20 mouse cellular contexts compared by ENCODE assay signal in genomic region chr16:32650461-32650860, GRCm38 (mm10). TPM values are rescaled to one million over a fixed set of nuclear protein-coding genes. Genes with fewer than 3 reads are reported as not detected.
A peak's percentile ranks its signal among the peaks of the same experiment; 100 is the strongest.
DNase-seq lines count a peak whose midpoint lies in the region; ATAC-seq and TF ChIP-seq lines count a peak whose summit lies in the region.
"Had no signal": no experiment of that assay in that cellular context is flagged by ENCODE, and none has a peak within 500 bp of the region (broad histone marks: within the 10 kb centered on the region; RNA-seq: fewer than 3 reads in every experiment).

No protein-coding gene starts in this region.

- TF ChIP-seq POLR2A in CH12.LX (IDR thresholded peaks at IDR 0.05; ENCODE audit: low read depth, low read length) = no peak

- no peaks in the 10 kb centered on the region for H3K9me3 ChIP-seq in heart, embryonic 16.5 days (replicated peaks; ENCODE audit: control insufficient read depth, low read length)
- H3K9me3 ChIP-seq in liver, postnatal 0 days (ENCODE audit: low read length) = no peaks in the 10 kb centered on the region
- no peaks in the 10 kb centered on the region for H3K9me3 ChIP-seq in liver, embryonic 11.5 days (ENCODE audit: control insufficient read depth, low read length)
- H3K9me3 ChIP-seq in CH12.LX (replicated peaks; ENCODE audit: low read length) = no peaks in the 10 kb centered on the region
- no peaks in the 10 kb centered on the region for H3K9me3 ChIP-seq in limb, embryonic 10.5 days (replicated peaks)
- H3K9me3 ChIP-seq: embryonic facial prominence, embryonic 15.5 days; forebrain, embryonic 10.5 days; limb, embryonic 12.5 days; midbrain, embryonic 15.5 days had no signal

- peaks cover 18% of the 10 kb centered on the region for H3K4me1 ChIP-seq in heart, embryonic 16.5 days (ENCODE audit: control insufficient read depth, insufficient read depth, low read length)
- H3K4me1 ChIP-seq in liver, postnatal 0 days (ENCODE audit: insufficient read depth) = peaks cover 7% of the 10 kb centered on the region
- H3K4me1 ChIP-seq in liver, embryonic 11.5 days (replicated peaks; ENCODE audit: control insufficient read depth, insufficient read depth, low read length) = peaks cover 13% of the 10 kb centered on the region
- peaks cover 14 to 52% of the 10 kb centered on the region in 2 experiments for H3K4me1 ChIP-seq in CH12.LX (ENCODE audit: control insufficient read depth in 1 of 2, insufficient read depth in 2 of 2)
- peaks cover 17% of the 10 kb centered on the region for H3K4me1 ChIP-seq in limb, embryonic 10.5 days

- no peak for TF ChIP-seq RAD21 in CH12.LX (IDR thresholded peaks at IDR 0.05; ENCODE audit: low read depth, low read length)

- in situ Hi-C loops in CH12.LX (cut with MboI; ENCODE audit: low pct_ligation_motif_present, low pct_unique_long_range_greater_than_20kb, low sequenced_read_pairs) = loop anchor here (5.0 kb wide), 1 partner anchor 37 kb away; no protein-coding TSS in a partner anchor

- peak overlapping the region; percentile 66 for H3K27ac ChIP-seq in heart, embryonic 16.5 days (ENCODE audit: low read length)
- peak overlapping the region; percentile 9; the same call in 1 of the 2 replicates for H3K27ac ChIP-seq in liver, postnatal 0 days (ENCODE audit: low read depth)
- no peak overlapping the region for H3K27ac ChIP-seq in liver, embryonic 11.5 days (ENCODE audit: low read depth, low read length)
- peak overlapping the region; percentile 56; the same call in 1 of the 2 replicates for H3K27ac ChIP-seq in CH12.LX (ENCODE audit: insufficient read depth, low read depth)
- no peak overlapping the region for H3K27ac ChIP-seq in limb, embryonic 10.5 days
- H3K27ac ChIP-seq: embryonic facial prominence, embryonic 15.5 days; forebrain, embryonic 10.5 days; layer of hippocampus, adult 2 months; left cerebral cortex, adult 2 months; limb, embryonic 12.5 days; midbrain, embryonic 15.5 days had no signal

- no peak overlapping the region for H3K9ac ChIP-seq in heart, embryonic 16.5 days (ENCODE audit: low read length)
- H3K9ac ChIP-seq in liver, postnatal 0 days (replicated peaks) = no peak overlapping the region
- no peak overlapping the region for H3K9ac ChIP-seq in liver, embryonic 11.5 days (ENCODE audit: low read depth, low read length)
- H3K9ac ChIP-seq in CH12.LX (ENCODE audit: insufficient read depth, low read depth) = peak overlapping the region; percentile 4; the same call in 1 of the 2 replicates
- H3K9ac ChIP-seq: embryonic facial prominence, embryonic 15.5 days; limb, embryonic 12.5 days; midbrain, embryonic 15.5 days had no signal

- no peaks in the 10 kb centered on the region for H3K27me3 ChIP-seq in heart, embryonic 16.5 days (ENCODE audit: control insufficient read depth, insufficient read depth, low read length)
- no peaks in the 10 kb centered on the region for H3K27me3 ChIP-seq in liver, postnatal 0 days (ENCODE audit: insufficient read depth, low read length)
- H3K27me3 ChIP-seq in liver, embryonic 11.5 days (replicated peaks; ENCODE audit: control insufficient read depth, insufficient read depth, low read length) = no peaks in the 10 kb centered on the region
- H3K27me3 ChIP-seq in CH12.LX (replicated peaks) = no peaks in the 10 kb centered on the region
- H3K27me3 ChIP-seq in limb, embryonic 10.5 days (ENCODE audit: low read depth, poor library complexity, severe bottlenecking) = no peaks in the 10 kb centered on the region
- H3K27me3 ChIP-seq: embryonic facial prominence, embryonic 15.5 days; limb, embryonic 12.5 days; midbrain, embryonic 15.5 days had no signal

- no peak for TF ChIP-seq EP300 in liver, postnatal 0 days (IDR thresholded peaks at IDR 0.05; ENCODE audit: low read depth)
- TF ChIP-seq EP300 in CH12.LX (IDR thresholded peaks at IDR 0.05; ENCODE audit: low read length) = no peak

- no peak overlapping the region for H3K4me2 ChIP-seq in heart, embryonic 16.5 days (ENCODE audit: low read depth, low read length)
- H3K4me2 ChIP-seq in liver, postnatal 0 days (ENCODE audit: low read depth, low read length) = peak overlapping the region; percentile 43; the same call in 1 of the 2 replicates
- no peak overlapping the region for H3K4me2 ChIP-seq in liver, embryonic 11.5 days
- H3K4me2 ChIP-seq in CH12.LX (ENCODE audit: insufficient read depth, low read depth, poor library complexity, severe bottlenecking) = peak overlapping the region; percentile 73
- H3K4me2 ChIP-seq: embryonic facial prominence, embryonic 15.5 days; limb, embryonic 12.5 days; midbrain, embryonic 15.5 days had no signal

- H3K79me2 ChIP-seq in CH12.LX (replicated peaks; ENCODE audit: control insufficient read depth, extremely low read depth, insufficient read depth, poor library complexity, severe bottlenecking) = peaks cover 7% of the 10 kb centered on the region; the same call in 1 of the 2 replicates

- dilution Hi-C loops in CH12.LX (cut with MboI; ENCODE audit: extremely low pct_ligation_motif_present, extremely low pct_unique_long_range_greater_than_20kb, low sequenced_read_pairs) = no loop called here

- ATAC-seq in heart, embryonic 16.5 days (replicated peaks; ENCODE audit: extremely low read depth, insufficient read depth, low FRiP score) = no peak
- no peak for ATAC-seq in liver, postnatal 0 days
- ATAC-seq in liver, embryonic 11.5 days (replicated peaks; ENCODE audit: low FRiP score) = no peak
- ATAC-seq: hindbrain, embryonic 16.5 days; midbrain, embryonic 15.5 days had no signal

- no peak overlapping the region for H3K4me3 ChIP-seq in heart, embryonic 16.5 days (ENCODE audit: low read length)
- no peak overlapping the region for H3K4me3 ChIP-seq in liver, postnatal 0 days (ENCODE audit: low read depth, low read length)
- no peak overlapping the region for H3K4me3 ChIP-seq in liver, embryonic 11.5 days (ENCODE audit: low read depth, low read length)
- no peak overlapping the region for H3K4me3 ChIP-seq in CH12.LX (replicated peaks in 1 of 3; ENCODE audit: low read depth in 2 of 3, low read length in 2 of 3, poor library complexity in 1 of 3)
- H3K4me3 ChIP-seq in limb, embryonic 10.5 days = no peak overlapping the region
- H3K4me3 ChIP-seq: embryonic facial prominence, embryonic 15.5 days; forebrain, embryonic 10.5 days; layer of hippocampus, adult 2 months; left cerebral cortex, adult 2 months; limb, embryonic 12.5 days; midbrain, embryonic 15.5 days had no signal

- H3K36me3 ChIP-seq in heart, embryonic 16.5 days (ENCODE audit: control insufficient read depth, insufficient read depth) = no peaks in the 10 kb centered on the region
- no peaks in the 10 kb centered on the region for H3K36me3 ChIP-seq in liver, postnatal 0 days (replicated peaks; ENCODE audit: insufficient read depth, low read length)
- H3K36me3 ChIP-seq in liver, embryonic 11.5 days (ENCODE audit: control insufficient read depth, insufficient read depth, low read length) = no peaks in the 10 kb centered on the region
- peaks cover 0 to 28% of the 10 kb centered on the region in 2 experiments for H3K36me3 ChIP-seq in CH12.LX (replicated peaks in 1 of 2; ENCODE audit: control insufficient read depth in 1 of 2, insufficient read depth in 1 of 2, low read length in 1 of 2)
- H3K36me3 ChIP-seq in limb, embryonic 10.5 days = peaks cover 20% of the 10 kb centered on the region
- H3K36me3 ChIP-seq: embryonic facial prominence, embryonic 15.5 days; midbrain, embryonic 15.5 days had no signal

- TF ChIP-seq CTCF in liver, postnatal 0 days (IDR thresholded peaks at IDR 0.05; ENCODE audit: low read depth) = no peak
- TF ChIP-seq CTCF in CH12.LX (conservative IDR thresholded peaks at IDR 0.05 in 1 of 2, IDR thresholded peaks at IDR 0.05 in 1 of 2; ENCODE audit: low read depth in 2 of 2, low read length in 2 of 2) = no peak

- no peak for DNase-seq in heart, adult 8-10 months (ENCODE audit: low spot score)
- DNase-seq in liver, postnatal 0 days = no peak
- DNase-seq in liver, embryonic 11.5 days (ENCODE audit: low spot score) = no peak
- DNase-seq in 416B (ENCODE audit: low read depth) (peak; percentile 55), CH12.LX (ENCODE audit: extremely low read depth) (no peak)
- DNase-seq in limb, embryonic 10.5 days (ENCODE audit: low spot score) = no peak
- DNase-seq: adrenal gland, adult 2 months; cerebellum, postnatal 10 days; embryo, embryonic 11 days; gastrocnemius, postnatal 10 days; heart, postnatal 36 days; kidney, adult 18-20 months had no signal

TF ChIP-seq in CH12.LX, 34 proteins besides CTCF, POLR2A, EP300 and RAD21:
- no peak for TF ChIP-seq NRF1 (IDR thresholded peaks at IDR 0.05; ENCODE audit: low read depth, low read length)
- peak; percentile 69 for TF ChIP-seq ZNF384 (IDR thresholded peaks at IDR 0.05; ENCODE audit: low read depth, low read length)

RNA-seq across cellular contexts. Expression of gene Tnk2, which starts 6.8 kb away (rescaled TPM):
- 9.0 and 9.5 TPM in 2 replicates for polyA plus RNA-seq in heart, embryonic 16.5 days (2015; fragmentation: Nextera tagmentation; extraction: Ambion mirVana)
- 10 to 100 TPM; 18.6 to 22.6 (median 21.4) TPM for total RNA-seq in heart, adult 8-10 months (2022)
- polyA plus RNA-seq in liver, postnatal 0 days (2015; fragmentation: Nextera tagmentation; extraction: Ambion mirVana) = 2.9 and 3.5 TPM in 2 replicates
- 10.8 and 11.6 TPM in 2 replicates for polyA plus RNA-seq in liver, embryonic 11.5 days (2014; fragmentation: Nextera tagmentation; extraction: Ambion mirVana)
- 31.9 and 35.9 TPM in 2 replicates for total RNA-seq in CH12.LX (2012; rRNA removed)
- 14.7 and 18.8 TPM in 2 replicates for total RNA-seq in CH12.LX (2014; rRNA removed)
- 62.2 and 67.7 TPM in 2 replicates for polyA plus RNA-seq in CH12.LX (2012; ENCODE audit: insufficient read length, low read depth)
- 11.2 and 12.0 TPM in 2 replicates for polyA plus RNA-seq in limb, embryonic 10.5 days (2016; fragmentation: Nextera tagmentation; extraction: Ambion mirVana)

RNA-seq across cellular contexts. Expression of gene Tfrc, which starts 41.7 kb away (rescaled TPM):
- 49.2 and 53.8 TPM in 2 replicates for polyA plus RNA-seq in heart, embryonic 16.5 days (2015; fragmentation: Nextera tagmentation; extraction: Ambion mirVana)
- 10 to 100 TPM; 21.4 to 53.5 (median 38.0) TPM for total RNA-seq in heart, adult 8-10 months (2022)
- polyA plus RNA-seq in liver, postnatal 0 days (2015; fragmentation: Nextera tagmentation; extraction: Ambion mirVana) = 85.1 and 103 TPM in 2 replicates
- 220 and 245 TPM in 2 replicates for polyA plus RNA-seq in liver, embryonic 11.5 days (2014; fragmentation: Nextera tagmentation; extraction: Ambion mirVana)
- total RNA-seq in CH12.LX (2012; rRNA removed) = 328 and 358 TPM in 2 replicates
- 840 and 921 TPM in 2 replicates for total RNA-seq in CH12.LX (2014; rRNA removed)
- polyA plus RNA-seq in CH12.LX (2012; ENCODE audit: insufficient read length, low read depth) = 186 and 190 TPM in 2 replicates
- polyA plus RNA-seq in limb, embryonic 10.5 days (2016; fragmentation: Nextera tagmentation; extraction: Ambion mirVana) = 55.9 and 56.9 TPM in 2 replicates

Comparison
In these comparisons a context has a peak if more than half of its experiments do, and no peak if none do; other contexts are left out.
1. H3K27ac ChIP-seq: peak in heart, embryonic 16.5 days (single experiment), liver, postnatal 0 days (single experiment) and CH12.LX (single experiment); none in liver, embryonic 11.5 days (single experiment) and limb, embryonic 10.5 days (single experiment).
2. H3K4me2 ChIP-seq: peak in liver, postnatal 0 days (single experiment) and CH12.LX (single experiment); none in heart, embryonic 16.5 days (single experiment) and liver, embryonic 11.5 days (single experiment).